Mouse (Mus musculus) forelimb bud, embryonic 11.5 days (tissue): ENCODE results near the gene Tbc1d24.

Source experiments
- DNase-seq: peaks from one replicate; pipeline ENCODE4 v3.0.0-alpha.2; 2012; ENCODE audit warnings: low read depth, low spot score

Tbc1d24 gene

GRCm38 (mm10) chr17:24174259-24174658, 31.1 kb downstream of the Tbc1d24 start:
- no peak for DNase-seq

DNA sequence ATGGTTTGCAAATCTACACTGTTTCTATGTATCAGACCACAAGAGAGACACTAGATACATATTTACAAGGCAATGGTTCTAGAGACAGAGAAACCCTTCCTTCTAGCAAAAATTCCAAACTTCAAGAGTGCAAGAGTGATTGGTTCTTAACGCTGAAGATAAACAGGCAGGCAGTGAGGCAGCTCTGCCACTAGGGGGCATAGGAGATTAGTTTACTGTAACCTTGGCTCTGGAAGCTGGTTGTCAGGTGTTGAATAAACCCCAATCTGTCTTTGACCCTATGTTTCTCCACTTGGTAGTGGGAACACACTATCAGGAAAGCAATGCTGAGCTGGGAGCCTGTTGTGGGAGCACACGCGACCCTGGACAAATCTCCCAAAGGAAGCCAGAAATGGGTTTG, 31.9 kb downstream of the Tbc1d24 start:
- peak; percentile 80 for DNase-seq

GRCm38 (mm10) chr17:24171738-24172137, 33.6 kb downstream of the Tbc1d24 start:
- no peak for DNase-seq

- no peak for DNase-seq
Observed at GRCm38 (mm10) chr17:24170729-24171128, 34.6 kb downstream of the Tbc1d24 start.

DNA sequence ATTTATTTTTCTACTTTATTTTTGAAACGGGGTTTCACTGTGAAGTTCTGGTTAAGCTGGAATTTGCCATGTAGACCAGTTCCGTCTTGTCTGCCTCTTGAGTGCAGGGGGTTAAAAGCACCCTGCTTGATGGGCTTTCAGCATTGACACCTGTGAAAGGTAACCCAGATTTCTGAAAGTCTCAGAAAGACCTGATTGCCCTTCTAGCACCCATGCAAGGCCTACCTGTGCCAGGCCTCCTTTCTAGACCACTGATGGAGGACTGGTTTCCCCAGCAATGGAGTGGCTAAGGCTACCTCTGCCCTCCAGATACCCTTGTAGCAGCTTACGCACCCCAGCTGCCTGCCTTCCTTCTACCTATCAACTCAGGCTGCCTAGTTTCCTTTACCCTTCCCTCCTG, 35.2 kb downstream of the Tbc1d24 start:
- DNase-seq = no peak

- peak; percentile 95 for DNase-seq
Observed at GRCm38 (mm10) chr17:24169317-24170065, 35.9 kb downstream of the Tbc1d24 start, which contains the start of gene Atp6v0c. TSS of gene Atp6v0c (minus strand) at chr17:24169702.

- peak; percentile 76 for DNase-seq
Observed at GRCm38 (mm10) chr17:24168590-24169277, 36.6 kb downstream of the Tbc1d24 start.

GRCm38 (mm10) chr17:24167891-24168505, 37.4 kb downstream of the Tbc1d24 start:
- DNase-seq = no peak

- DNase-seq = no peak
Observed at GRCm38 (mm10) chr17:24167120-24167519, 38.2 kb downstream of the Tbc1d24 start.

DNA sequence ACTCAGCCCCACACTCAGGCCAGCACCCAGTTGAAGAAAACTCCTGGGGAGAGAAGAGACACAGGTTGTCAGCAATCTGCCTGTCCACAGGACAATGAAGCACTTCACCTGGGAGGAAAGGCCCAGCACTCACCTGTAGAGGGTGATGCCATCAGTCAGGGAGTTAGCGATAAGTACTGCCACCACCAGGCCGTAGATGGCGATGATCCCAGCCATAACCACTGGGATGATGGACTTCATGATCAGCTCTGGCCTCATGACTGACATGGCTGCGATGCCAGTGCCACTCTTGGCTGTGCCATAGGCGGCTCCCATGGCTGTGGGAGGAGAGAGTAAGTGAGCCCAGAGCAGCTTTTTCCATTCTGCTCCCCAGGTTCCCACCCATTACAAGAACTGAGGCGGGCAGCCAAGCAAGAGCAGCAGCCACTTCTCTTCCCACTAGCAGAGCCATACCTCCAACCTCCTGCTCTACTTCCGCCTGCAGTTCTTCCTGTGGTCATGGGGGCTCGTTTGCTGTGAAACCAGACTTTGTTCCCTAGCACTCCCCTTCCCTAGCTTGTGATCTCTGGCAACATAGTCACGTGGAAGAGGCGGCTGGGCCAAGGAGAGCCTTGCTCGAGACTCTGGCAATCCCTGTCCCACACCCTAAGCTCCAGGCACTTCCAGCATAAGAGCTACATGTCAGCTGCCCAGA, 40.6 kb downstream of the Tbc1d24 start:
- DNase-seq = no peak

DNA sequence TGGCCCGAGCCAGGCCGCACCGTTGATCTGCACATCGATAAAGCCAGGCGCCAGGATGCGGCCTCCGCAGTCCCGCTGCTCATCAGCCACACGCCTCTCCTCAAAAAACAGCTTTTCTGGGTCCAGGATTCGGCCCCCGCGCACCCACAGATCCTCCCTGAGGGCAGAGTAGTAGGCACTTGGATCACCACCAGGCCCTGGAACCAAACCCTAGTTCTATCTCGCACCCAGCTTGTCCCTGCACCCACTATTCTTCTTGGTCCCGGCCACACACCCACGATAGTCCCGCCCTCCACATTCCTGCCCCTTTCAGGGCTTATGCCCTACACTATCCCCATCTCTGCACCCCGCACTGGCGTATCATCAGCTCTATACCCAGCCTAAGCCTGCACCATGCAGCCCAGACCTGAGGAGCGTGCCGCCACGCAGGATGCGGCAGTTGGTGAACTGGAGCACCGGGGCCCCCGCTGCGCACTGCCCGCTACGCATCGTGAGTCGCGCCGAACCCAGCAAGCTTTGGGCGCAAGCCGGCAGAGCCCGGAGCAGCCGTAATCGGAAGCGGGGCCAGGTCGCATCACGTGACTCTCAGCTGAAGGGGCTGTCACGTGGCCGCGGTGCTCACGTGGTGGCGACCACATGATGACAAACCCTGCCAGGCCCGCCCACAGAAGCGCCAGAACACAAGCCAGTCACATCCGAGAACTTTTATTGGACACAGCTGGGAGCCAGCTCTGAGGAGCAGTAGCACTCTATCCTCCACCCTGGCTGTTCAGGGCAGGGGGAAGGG, 42.0 kb downstream of the Tbc1d24 start, which contains the start of gene Amdhd2:
TSS of gene Amdhd2 (minus strand) at position 591 of the 787 bp plus-strand sequence.
- peak; percentile 99 for DNase-seq

DNA sequence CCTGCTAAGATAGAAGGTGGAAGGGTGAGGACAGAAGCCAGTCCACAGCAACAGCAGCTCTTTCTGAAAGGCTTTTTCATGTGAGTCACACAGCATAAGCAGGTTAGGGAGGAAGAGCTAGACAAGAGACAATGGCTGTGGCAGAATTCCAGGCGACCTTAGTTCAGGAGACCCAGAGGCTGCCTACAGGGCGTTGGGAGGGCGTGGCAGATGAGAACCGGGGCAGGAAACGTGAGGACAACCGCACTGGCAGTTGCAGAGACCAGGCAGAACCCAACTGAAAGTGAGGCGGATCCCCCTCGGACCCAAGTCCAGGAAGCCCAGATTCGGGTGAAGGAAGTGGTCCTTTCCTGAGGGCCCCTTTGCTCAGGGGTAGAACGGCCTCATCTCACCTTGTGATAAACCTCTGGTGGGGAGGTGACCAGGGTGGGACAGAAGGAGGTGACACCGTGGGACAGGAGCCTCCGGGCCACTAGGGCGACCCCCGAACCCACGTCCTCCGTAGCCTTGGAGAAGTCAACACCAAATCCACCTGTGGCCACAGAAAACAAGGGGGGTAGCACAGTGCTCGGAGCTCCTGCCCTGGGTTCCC, 42.7 kb downstream of the Tbc1d24 start:
- no peak for DNase-seq

- no peak for DNase-seq
Observed at GRCm38 (mm10) chr17:24161466-24161865, 43.9 kb downstream of the Tbc1d24 start.

DNA sequence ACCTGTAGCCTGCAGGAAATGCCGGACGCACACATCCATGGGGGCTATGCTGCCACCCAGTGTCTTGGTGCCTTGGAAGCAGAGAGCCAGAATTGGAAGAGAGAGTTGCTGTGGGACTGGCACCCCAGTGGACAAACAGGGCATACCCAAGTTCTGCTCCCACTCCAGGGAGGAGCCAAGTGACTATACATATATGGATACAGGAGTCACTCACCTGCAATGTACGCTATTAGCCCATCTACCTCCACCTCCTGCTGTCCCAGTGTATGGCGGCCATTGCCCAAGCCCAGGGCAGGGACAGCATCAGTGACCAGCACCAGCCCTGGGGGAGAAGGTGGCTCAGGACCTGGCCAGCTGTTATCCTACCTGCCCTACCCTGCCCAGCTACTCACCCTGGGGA, 47.8 kb downstream of the Tbc1d24 start:
- DNase-seq = no peak

DNA sequence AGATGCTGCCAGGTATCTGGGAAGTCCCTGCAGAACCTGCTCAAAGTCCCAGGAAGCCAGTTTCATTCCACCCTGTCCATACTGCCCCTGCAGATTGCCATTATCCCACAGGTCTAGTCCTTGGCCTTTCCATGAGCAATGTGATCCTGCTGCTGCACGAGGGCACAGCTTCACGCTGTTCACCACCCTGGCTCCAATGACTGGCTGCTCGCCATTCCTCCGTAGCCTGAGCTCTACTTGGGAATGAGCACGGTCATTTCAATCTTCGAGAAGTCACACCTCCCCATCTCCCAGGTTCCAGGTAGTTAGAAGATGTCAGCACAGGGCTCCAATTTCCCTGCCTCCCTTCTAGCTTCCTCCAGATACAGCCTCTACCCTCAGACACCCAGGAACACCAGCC, 48.2 kb downstream of the Tbc1d24 start:
- DNase-seq = no peak

- DNase-seq = no peak
Observed at GRCm38 (mm10) chr17:24156394-24156793, 49.0 kb downstream of the Tbc1d24 start.

- no peak for DNase-seq
Observed at GRCm38 (mm10) chr17:24155742-24156141, 49.6 kb downstream of the Tbc1d24 start.

DNA sequence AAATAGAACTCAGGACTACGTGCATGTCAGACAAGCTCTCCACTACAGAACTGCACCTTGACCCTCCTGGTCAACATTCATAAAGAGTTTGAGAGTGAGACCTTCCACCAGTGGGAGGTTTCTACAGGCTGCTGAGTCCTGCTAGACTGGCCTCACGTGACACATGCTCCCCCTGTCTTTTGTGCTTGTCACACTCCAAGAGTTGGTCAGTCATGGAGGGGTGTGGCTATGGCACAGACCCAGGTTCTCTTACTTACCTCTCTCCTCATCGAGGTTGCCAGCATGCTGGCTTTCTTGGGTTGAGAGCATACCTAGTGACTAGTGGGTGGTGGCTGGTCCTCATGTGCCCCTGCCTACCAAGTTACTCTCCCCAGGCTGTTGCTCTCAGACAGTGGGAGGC, 50.9 kb downstream of the Tbc1d24 start:
- DNase-seq = no peak

GRCm38 (mm10) chr17:24151890-24152563, 53.3 kb downstream of the Tbc1d24 start:
- peak; percentile 83 for DNase-seq

DNA sequence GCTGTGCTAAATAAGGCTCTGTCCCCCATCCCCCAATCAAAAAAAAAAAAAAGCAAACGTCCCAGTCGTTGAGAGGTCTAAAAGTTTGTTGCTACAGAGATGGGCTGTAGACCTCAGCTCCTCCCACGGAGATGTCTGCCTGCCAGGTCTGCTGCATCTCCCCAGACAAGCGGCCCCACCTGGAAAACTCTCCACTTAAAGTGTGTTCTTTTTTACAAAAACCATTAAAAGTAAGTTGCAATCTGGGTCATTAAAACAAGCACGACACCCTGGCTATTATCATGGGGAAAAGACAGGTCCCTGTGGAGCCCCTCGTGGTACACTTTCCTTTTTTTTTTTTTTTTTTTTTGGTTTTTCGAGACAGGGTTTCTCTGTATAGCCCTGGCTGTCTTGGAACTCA, 54.0 kb downstream of the Tbc1d24 start:
- DNase-seq = no peak
